Mouse (Mus musculus) neural tube, embryonic 12.5 days (tissue): Measurements from ENCODE around the gene Cisd3. TPM values are rescaled to one million over a fixed set of nuclear protein-coding genes. Genes with fewer than 3 reads are reported as not detected.
A peak's percentile ranks its signal among the peaks of the same experiment; 100 is the strongest.

ENCODE experiments used
- ATAC-seq: fragments of 200-750 bp; cut with Nextera tagmentation; 2 replicates; pipeline ENCODE4 v1.8.0; 2017; ENCODE audit warnings: low read depth, mild to moderate bottlenecking, moderate TSS enrichment, moderate library complexity; ENCODE audit not compliant: low FRiP score
- H3K27ac ChIP-seq: fragments of 300-500 bp; sonication (generic); 2 replicates; pipeline ENCODE4 v1.5.1; 2016
- H3K27me3 ChIP-seq: fragments of 300-500 bp; sonication (generic); replicated peaks from 2 replicates; pipeline ENCODE4 v1.6.1; 2016; ENCODE audit warnings: mild to moderate bottlenecking
- H3K36me3 ChIP-seq: fragments of 300-500 bp; sonication (generic); 2 replicates; pipeline ENCODE4 v1.6.1; 2016; ENCODE audit warnings: mild to moderate bottlenecking
- H3K4me1 ChIP-seq: fragments of 300-500 bp; sonication (generic); 2 replicates; pipeline ENCODE4 v1.6.1; 2016
- H3K4me2 ChIP-seq: fragments of 300-500 bp; sonication (generic); replicated peaks from 2 replicates; pipeline ENCODE4 v1.6.1; 2016; ENCODE audit warnings: mild to moderate bottlenecking
- H3K4me3 ChIP-seq: fragments of 300-500 bp; sonication (generic); 2 replicates; pipeline ENCODE4 v1.5.1; 2016
- H3K9ac ChIP-seq: fragments of 300-500 bp; sonication (generic); 2 replicates; pipeline ENCODE4 v1.6.1; 2016; ENCODE audit warnings: mild to moderate bottlenecking
- H3K9me3 ChIP-seq: fragments of 300-500 bp; sonication (generic); 2 replicates; pipeline ENCODE4 v1.6.1; 2016; ENCODE audit warnings: mild to moderate bottlenecking
- WGBS: fragments of 180-500 bp; shearing (Covaris S2); methylation state at CpG from one replicate; pipeline ENCODE4 v1.1.7; 2016; 5-methylcytosine and 5-hydroxymethylcytosine counted together
- polyA plus RNA-seq: library from polyadenylated mRNA; unstranded; fragments of >200 nt; fragmentation: Nextera tagmentation; extraction: Ambion mirVana; gene quantifications from 2 replicates; pipeline ENCODE4 v1.2.1, GENCODE M21; 2016

Cisd3 gene
- polyA plus RNA-seq, 1 experiment from 2014 or later = 25.6 TPM

- Histone ChIP-seq H3K9ac (peak overlapping the region; percentile 29; the same call in 1 of the 2 replicates), H3K36me3 (peaks cover 90% of the 10 kb centered on the region), H3K4me3 (no peak overlapping the region), H3K27ac (no peak overlapping the region), H3K9me3 (no peaks in the 10 kb centered on the region), H3K4me2 (no peak overlapping the region), H3K27me3 (no peaks in the 10 kb centered on the region), H3K4me1 (peaks cover 10% of the 10 kb centered on the region; the same call in 1 of the 2 replicates)
- 84% methylated on average over 15 of the region's 15 CpGs for WGBS
- ATAC-seq = no peak
Observed at GRCm38 (mm10) chr11:97678301-97678700, 7.3 kb upstream of the Cisd3 start.

GRCm38 (mm10) chr11:97680430-97680829 lies 5.2 kb upstream of the Cisd3 start:
- H3K4me2 ChIP-seq = no peak overlapping the region
- 0 out of 2 replicates have a peak overlapping the region, but pooled peaks have one; percentile 15 for H3K27ac ChIP-seq
- no peaks in the 10 kb centered on the region for H3K9me3 ChIP-seq
- H3K4me3 ChIP-seq = no peak overlapping the region
- H3K9ac ChIP-seq = 0 out of 2 replicates have a peak overlapping the region, but pooled peaks have one; percentile 14
- 75% methylated on average over 12 of the region's 12 CpGs for WGBS
- peaks cover 17% of the 10 kb centered on the region; the same call in 1 of the 2 replicates for H3K4me1 ChIP-seq
- H3K27me3 ChIP-seq = no peaks in the 10 kb centered on the region
- ATAC-seq = 0 out of 2 replicates have a peak, but pooled peaks have one; percentile 15
- peaks cover 68% of the 10 kb centered on the region for H3K36me3 ChIP-seq

DNA sequence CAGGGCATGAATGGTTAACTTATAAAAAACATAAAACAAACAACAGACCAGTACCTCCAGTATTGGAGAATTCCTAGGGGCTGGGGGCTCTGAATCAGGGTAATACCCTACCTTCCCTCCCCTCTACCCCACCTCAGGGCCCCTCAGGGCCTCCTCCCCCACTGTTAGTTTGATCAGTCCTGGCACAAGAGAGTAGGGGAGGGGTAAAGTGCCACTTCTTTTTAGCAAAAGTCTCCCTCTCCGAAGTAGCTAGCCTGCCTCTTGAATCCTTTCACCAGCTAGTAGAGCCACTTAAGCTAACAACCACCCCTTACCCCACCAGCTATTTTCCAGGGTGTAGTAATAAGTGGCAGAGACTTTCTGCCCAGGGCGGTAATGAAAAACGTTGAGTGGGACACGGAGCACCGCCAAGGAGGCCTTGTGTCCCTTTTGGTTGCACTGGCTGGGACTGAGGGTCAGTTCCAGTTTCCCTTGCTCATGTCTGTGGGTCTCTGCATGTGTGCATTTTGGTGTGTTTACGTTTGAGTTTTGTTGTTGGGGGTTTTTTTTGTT lies 3.0 kb upstream of the Cisd3 start:
- Histone ChIP-seq H3K27me3 (no peaks in the 10 kb centered on the region), H3K4me2 (no peak overlapping the region), H3K36me3 (peaks cover 48% of the 10 kb centered on the region), H3K9ac (no peak overlapping the region), H3K9me3 (no peaks in the 10 kb centered on the region), H3K27ac (no peak overlapping the region), H3K4me1 (peaks cover 19% of the 10 kb centered on the region; the same call in 1 of the 2 replicates), H3K4me3 (no peak overlapping the region)
- 86% methylated on average over 6 of the region's 6 CpGs for WGBS
- ATAC-seq = no peak

DNA sequence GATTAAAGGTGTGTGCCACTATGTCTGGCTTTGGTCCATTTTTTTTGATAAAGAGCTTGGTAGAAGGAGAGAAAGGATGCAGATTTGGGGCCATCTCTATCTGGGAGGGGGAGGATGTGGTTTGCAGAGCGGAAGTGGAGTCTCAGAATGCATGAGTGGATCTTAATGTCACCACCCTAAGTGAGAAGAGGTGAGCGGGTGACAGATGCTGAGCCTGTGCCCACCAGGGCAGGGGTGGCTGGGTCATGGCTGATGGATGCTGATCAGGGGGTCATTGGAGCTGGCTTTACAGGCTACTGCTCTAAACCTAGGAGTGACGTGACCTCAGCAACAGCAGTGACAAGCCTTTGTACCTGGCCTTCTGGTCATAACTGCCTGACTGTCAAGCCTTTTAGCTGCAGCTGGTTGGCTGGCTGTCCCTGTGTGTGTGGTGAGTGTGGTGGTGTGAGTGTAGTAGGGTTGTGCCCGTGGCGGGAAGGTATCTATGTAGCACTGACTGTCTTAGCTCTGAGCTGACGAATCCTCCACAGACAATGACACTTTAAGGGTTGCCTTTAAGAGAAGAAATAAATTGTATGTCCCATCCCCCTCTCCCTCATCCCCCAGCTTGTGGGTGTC lies 1.5 kb upstream of the Cisd3 start:
- Histone ChIP-seq H3K4me3 (no peak overlapping the region), H3K36me3 (peaks cover 45% of the 10 kb centered on the region), H3K4me2 (no peak overlapping the region), H3K27ac (no peak overlapping the region), H3K27me3 (no peaks in the 10 kb centered on the region), H3K4me1 (peaks cover 18% of the 10 kb centered on the region; the same call in 1 of the 2 replicates), H3K9ac (no peak overlapping the region), H3K9me3 (no peaks in the 10 kb centered on the region)
- no peak for ATAC-seq
- WGBS = 86% methylated on average over 6 of the region's 6 CpGs

DNA sequence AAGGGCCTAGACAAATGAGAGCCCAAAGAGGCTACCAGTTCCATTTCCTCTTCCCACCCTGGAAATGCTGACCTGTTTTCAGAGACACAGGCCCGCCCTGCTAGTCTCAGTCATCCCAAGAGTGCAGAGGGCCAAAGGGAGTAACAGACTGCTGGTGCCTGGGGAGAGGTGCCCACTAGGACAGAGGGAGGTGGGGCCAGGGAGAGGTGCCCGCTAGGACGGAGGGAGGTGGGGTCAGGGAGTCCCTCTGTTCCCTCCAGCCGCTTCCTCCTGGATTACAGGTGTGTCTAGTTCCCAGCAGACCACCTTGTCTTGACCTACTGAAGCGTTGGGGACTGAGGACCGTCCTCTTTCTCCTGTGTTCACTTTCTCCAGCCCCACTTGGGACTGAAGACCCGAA lies 860 bp upstream of the Cisd3 start:
- Histone ChIP-seq H3K4me2 (0 out of 2 replicates have a peak overlapping the region, but pooled peaks have one; percentile 90), H3K4me3 (no peak overlapping the region), H3K9ac (peak overlapping the region; percentile 19; the same call in 1 of the 2 replicates), H3K4me1 (peaks cover 18% of the 10 kb centered on the region; the same call in 1 of the 2 replicates), H3K36me3 (peaks cover 45% of the 10 kb centered on the region), H3K9me3 (no peaks in the 10 kb centered on the region), H3K27ac (no peak overlapping the region), H3K27me3 (no peaks in the 10 kb centered on the region)
- ATAC-seq = no peak
- 36% methylated on average over 7 of the region's 7 CpGs for WGBS

DNA sequence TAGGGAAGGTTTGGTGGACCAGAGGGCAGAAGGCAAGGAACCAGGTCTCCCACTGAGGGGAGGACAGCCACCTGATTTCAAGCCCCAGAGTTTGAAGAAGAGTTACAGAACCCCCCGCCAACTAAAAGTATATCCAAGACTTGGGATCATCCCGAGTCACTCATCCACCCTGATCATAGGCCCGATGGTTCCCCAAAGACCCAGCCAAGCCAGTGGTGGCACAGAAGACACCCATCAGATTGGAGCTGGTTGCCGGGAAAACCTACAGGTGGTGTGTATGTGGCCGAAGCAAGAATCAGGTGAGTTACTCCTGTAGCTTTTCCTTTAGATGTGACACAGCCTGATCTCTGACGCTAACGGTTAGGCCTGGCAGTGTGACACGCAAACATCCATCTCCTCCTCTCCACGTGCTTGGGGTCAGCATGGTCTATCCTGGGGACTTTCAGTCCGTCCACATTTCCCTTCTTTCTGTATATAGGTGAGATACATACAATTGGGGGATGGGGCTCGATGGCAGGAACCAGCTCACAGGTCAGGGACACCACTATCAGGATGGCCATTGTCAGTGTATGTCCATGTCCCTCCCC lies 789 bp downstream of the Cisd3 start:
- no peaks in the 10 kb centered on the region for H3K9me3 ChIP-seq
- no peak overlapping the region for H3K4me3 ChIP-seq
- 78% methylated on average over 11 of the region's 11 CpGs for WGBS

DNA sequence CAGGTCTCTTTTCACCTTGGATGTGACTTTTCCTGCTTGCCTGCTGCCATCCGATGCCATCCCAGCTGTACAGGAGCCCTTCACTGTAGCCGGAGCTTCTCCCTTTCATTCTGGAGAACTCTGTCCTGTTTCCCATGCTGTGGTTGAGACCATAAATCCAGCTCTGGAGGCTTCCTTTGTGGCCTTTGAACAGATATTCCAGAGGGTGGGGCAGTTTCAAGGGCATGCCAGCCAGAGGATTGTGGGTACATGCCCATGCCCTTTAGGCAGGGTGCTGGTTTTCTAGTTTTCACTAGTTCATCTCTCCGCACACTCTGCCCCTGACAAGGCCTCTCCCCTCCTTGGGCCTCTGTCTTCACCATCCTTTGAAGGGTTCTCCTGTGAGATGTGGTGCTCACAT lies 1.4 kb downstream of the Cisd3 start:
- H3K4me3 ChIP-seq = no peak overlapping the region
- H3K36me3 ChIP-seq = peaks cover 46% of the 10 kb centered on the region
- H3K27ac ChIP-seq = no peak overlapping the region
- H3K9me3 ChIP-seq = no peaks in the 10 kb centered on the region
- peaks cover 15% of the 10 kb centered on the region; the same call in 1 of the 2 replicates for H3K4me1 ChIP-seq
- no peaks in the 10 kb centered on the region for H3K27me3 ChIP-seq
- WGBS = 81% methylated on average over 3 of the region's 3 CpGs
- H3K4me2 ChIP-seq = peak overlapping the region; percentile 90; the same call in 1 of the 2 replicates
- no peak overlapping the region for H3K9ac ChIP-seq
- ATAC-seq = no peak

More for the DNA sequence above, 789 bp downstream of the Cisd3 start:
- Histone ChIP-seq H3K27me3 (no peaks in the 10 kb centered on the region), H3K27ac (no peak overlapping the region), H3K4me1 (peaks cover 15% of the 10 kb centered on the region; the same call in 1 of the 2 replicates), H3K4me2 (peak overlapping the region; percentile 90), H3K36me3 (peaks cover 46% of the 10 kb centered on the region), H3K9ac (0 out of 2 replicates have a peak overlapping the region, but pooled peaks have one; percentile 5)
- no peak for ATAC-seq

DNA sequence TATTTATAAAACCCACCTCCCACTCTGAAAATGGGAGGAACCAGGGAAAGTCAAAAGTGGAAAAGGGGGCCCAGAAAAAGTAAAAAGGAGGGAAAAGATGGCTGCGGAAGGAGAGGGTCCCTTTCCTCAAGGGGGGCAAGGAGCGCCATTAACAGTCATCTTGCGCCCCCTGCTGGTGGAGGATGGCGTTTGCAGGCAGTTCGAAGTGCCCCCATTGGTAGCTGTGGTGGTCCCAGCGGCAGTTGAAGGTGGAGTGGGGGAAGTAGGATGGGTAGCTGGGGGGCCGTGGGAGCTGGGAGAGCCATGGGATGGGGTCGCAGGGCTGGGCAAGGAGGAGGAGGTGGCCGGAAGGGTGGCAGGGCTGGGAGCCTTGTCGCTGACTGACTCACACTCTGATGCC lies 4.2 kb downstream of the Cisd3 start:
- no peaks in the 10 kb centered on the region for H3K27me3 ChIP-seq
- peaks cover 52% of the 10 kb centered on the region for H3K36me3 ChIP-seq
- no peak for ATAC-seq
- H3K27ac ChIP-seq = no peak overlapping the region
- no peak overlapping the region for H3K4me3 ChIP-seq
- H3K4me2 ChIP-seq = no peak overlapping the region
- H3K9ac ChIP-seq = no peak overlapping the region
- H3K4me1 ChIP-seq = peaks cover 27% of the 10 kb centered on the region
- WGBS = 33% methylated on average over 10 of the region's 10 CpGs
- no peaks in the 10 kb centered on the region for H3K9me3 ChIP-seq

- H3K4me1 ChIP-seq = peaks cover 48% of the 10 kb centered on the region
- H3K4me2 ChIP-seq = peak overlapping the region; percentile 81
- no peak for ATAC-seq
- no peaks in the 10 kb centered on the region for H3K27me3 ChIP-seq
- 0 out of 2 replicates have a peak overlapping the region, but pooled peaks have one; percentile 33 for H3K27ac ChIP-seq
- H3K9me3 ChIP-seq = no peaks in the 10 kb centered on the region
- 87% methylated on average over 4 of the region's 4 CpGs for WGBS
- H3K9ac ChIP-seq = peak overlapping the region; percentile 21; the same call in 1 of the 2 replicates
- no peak overlapping the region for H3K4me3 ChIP-seq
- H3K36me3 ChIP-seq = peaks cover 36% of the 10 kb centered on the region
Observed at GRCm38 (mm10) chr11:97694435-97694834, 8.8 kb downstream of the Cisd3 start.

DNA sequence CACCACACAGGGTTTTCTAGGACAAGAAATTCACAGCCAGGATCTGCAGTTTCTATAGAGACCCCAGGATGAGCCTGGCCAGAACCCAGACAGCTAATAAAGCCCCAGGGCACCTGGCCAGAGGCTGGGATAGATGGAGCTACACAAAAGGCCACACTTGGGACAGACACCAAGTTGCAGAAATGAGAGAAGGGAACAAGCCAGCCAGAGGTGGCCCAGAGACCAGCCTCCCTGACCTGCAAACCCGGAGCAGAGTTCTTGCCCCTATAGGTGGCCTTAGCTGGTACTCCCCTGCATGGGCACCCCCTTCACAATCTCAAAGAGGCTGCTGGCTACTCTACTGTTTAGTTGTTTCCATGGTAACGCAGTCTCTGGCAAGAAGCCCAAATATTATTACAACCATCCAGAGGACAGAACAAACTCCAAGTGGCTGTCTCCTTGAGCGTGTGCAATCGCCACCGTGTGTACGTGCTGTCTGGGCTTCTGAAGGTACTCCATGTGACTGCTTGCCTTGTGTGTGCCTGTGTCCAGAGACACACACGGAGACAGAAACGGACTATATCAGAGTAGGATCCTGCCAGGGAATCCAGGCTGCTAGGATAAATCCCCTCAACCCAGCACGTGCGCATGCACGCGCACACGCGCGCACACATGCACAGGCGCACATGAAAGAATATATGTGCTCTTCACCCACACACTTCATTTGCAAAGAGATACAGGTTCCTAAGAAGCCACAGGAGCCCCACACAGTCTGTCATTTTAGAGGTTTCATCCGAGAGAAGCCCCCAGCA lies 9.5 kb downstream of the Cisd3 start:
- H3K36me3 ChIP-seq = peaks cover 33% of the 10 kb centered on the region
- H3K9me3 ChIP-seq = no peaks in the 10 kb centered on the region
- ATAC-seq = no peak
- H3K27me3 ChIP-seq = no peaks in the 10 kb centered on the region
- peak overlapping the region; percentile 81 for H3K4me2 ChIP-seq
- H3K9ac ChIP-seq = peak overlapping the region; percentile 39; the same call in 1 of the 2 replicates
- WGBS = 63% methylated on average over 17 of the region's 17 CpGs
- H3K4me3 ChIP-seq = no peak overlapping the region
- H3K27ac ChIP-seq = peak overlapping the region; percentile 51
- H3K4me1 ChIP-seq = peaks cover 48% of the 10 kb centered on the region

DNA sequence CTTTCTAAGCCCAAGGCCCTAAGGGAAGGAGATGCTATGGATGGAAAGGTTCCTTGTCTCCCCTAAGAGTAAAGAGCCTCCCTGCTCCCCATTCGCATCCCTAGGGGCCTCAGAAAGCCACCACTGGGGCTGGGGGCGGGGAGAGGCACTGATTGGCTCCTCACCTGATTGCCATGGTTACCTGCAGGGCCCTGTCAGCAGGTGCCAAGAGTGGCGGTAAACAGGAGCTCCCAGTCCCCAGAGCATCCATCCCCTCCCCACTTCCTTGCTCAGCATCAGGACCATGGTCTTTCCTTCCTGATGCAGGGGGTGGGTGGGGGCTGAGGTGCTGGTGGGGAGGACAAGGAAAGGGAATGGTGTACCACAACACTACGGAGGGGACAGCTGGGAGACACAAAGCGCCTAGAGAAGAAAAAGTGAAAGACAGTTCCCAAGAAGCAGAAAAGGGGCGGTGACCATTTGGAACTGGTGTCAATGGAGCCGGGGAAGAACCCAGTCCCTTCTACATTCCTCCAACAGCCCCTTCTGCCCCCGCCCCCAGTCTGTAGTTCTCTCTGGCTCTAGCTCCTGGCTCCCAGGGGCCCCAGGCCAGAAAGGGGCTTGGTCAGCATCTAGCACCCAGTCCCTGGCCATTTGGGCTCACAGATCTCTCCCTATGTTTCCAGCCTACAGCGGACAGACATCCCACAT lies 10.2 kb downstream of the Cisd3 start:
- WGBS = 37% methylated on average over 9 of the region's 9 CpGs
- Histone ChIP-seq H3K9ac (peak overlapping the region; percentile 47), H3K27me3 (no peaks in the 10 kb centered on the region), H3K4me3 (0 out of 2 replicates have a peak overlapping the region, but pooled peaks have one; percentile 7), H3K27ac (peak overlapping the region; percentile 51; the same call in 1 of the 2 replicates), H3K4me1 (peaks cover 51% of the 10 kb centered on the region), H3K36me3 (peaks cover 25% of the 10 kb centered on the region), H3K4me2 (peak overlapping the region; percentile 81), H3K9me3 (no peaks in the 10 kb centered on the region)
- ATAC-seq = no peak
